ENCODE assay signal across 15 mouse cellular contexts in genomic region chr7:46556358-46557118, GRCm38 (mm10).
DNase-seq lines count a peak whose midpoint lies in the region; ATAC-seq and TF ChIP-seq lines count a peak whose summit lies in the region.
"Had no signal": no experiment of that assay in that cellular context is flagged by ENCODE, and none has a peak within 500 bp of the region (broad histone marks: within the 10 kb centered on the region; RNA-seq: fewer than 3 reads in every experiment).

No protein-coding gene starts in this region.

- no peaks in the 10 kb centered on the region for H3K27me3 ChIP-seq in embryonic facial prominence, embryonic 14.5 days (replicated peaks; ENCODE audit: control insufficient read depth, insufficient read depth, low read length)
- no peaks in the 10 kb centered on the region for H3K27me3 ChIP-seq in hindbrain, embryonic 12.5 days
- no peaks in the 10 kb centered on the region for H3K27me3 ChIP-seq in midbrain, embryonic 15.5 days (replicated peaks)
- H3K27me3 ChIP-seq: heart, embryonic 13.5 days; limb, embryonic 15.5 days had no signal

- 75% methylated on average over 13 of the region's 13 CpGs for WGBS in embryonic facial prominence, embryonic 14.5 days
- WGBS in hindbrain, embryonic 12.5 days: 53% methylated on average over 13 of the region's 13 CpGs
- WGBS in midbrain, embryonic 15.5 days: 31% methylated on average over 13 of the region's 13 CpGs

- H3K27ac ChIP-seq in embryonic facial prominence, embryonic 14.5 days (replicated peaks; ENCODE audit: low read depth, low read length): no peak overlapping the region
- peak overlapping the region; percentile 60 for H3K27ac ChIP-seq in hindbrain, embryonic 12.5 days
- H3K27ac ChIP-seq in midbrain, embryonic 15.5 days: peak overlapping the region; percentile 31
- H3K27ac ChIP-seq: heart, embryonic 13.5 days; kidney, postnatal 0 days; limb, embryonic 15.5 days had no signal

- peak; percentile 80; the same call in 1 of the 2 replicates for ATAC-seq in embryonic facial prominence, embryonic 14.5 days (ENCODE audit: low read depth)
- peak; percentile 83 for ATAC-seq in hindbrain, embryonic 12.5 days (ENCODE audit: low FRiP score)
- ATAC-seq in midbrain, embryonic 15.5 days (replicated peaks): peak; percentile 80

- no peak for TF ChIP-seq POLR2A in brain, embryonic 14.5 days (IDR thresholded peaks at IDR 0.05; ENCODE audit: borderline replicate concordance, extremely low read depth, insufficient read depth, insufficient read length, poor library complexity, severe bottlenecking)

- H3K36me3 ChIP-seq in embryonic facial prominence, embryonic 14.5 days (ENCODE audit: control insufficient read depth, insufficient read depth, low read length): no peaks in the 10 kb centered on the region
- H3K36me3 ChIP-seq in hindbrain, embryonic 12.5 days: no peaks in the 10 kb centered on the region
- no peaks in the 10 kb centered on the region for H3K36me3 ChIP-seq in midbrain, embryonic 15.5 days (replicated peaks)
- H3K36me3 ChIP-seq: heart, embryonic 13.5 days; limb, embryonic 15.5 days had no signal

- no peak overlapping the region for H3K4me2 ChIP-seq in embryonic facial prominence, embryonic 14.5 days (ENCODE audit: low read depth, low read length)
- H3K4me2 ChIP-seq in hindbrain, embryonic 12.5 days (replicated peaks): no peak overlapping the region
- H3K4me2 ChIP-seq in midbrain, embryonic 15.5 days: no peak overlapping the region
- H3K4me2 ChIP-seq: heart, embryonic 13.5 days; limb, embryonic 15.5 days; lung, embryonic 14.5 days had no signal

- no peak for TF ChIP-seq CTCF in brain, embryonic 14.5 days (IDR thresholded peaks at IDR 0.05; ENCODE audit: borderline replicate concordance, extremely low read depth, insufficient read depth, insufficient read length)

- no peaks in the 10 kb centered on the region for H3K9me3 ChIP-seq in embryonic facial prominence, embryonic 14.5 days (ENCODE audit: control insufficient read depth, low read length)
- H3K9me3 ChIP-seq in hindbrain, embryonic 12.5 days (replicated peaks): no peaks in the 10 kb centered on the region
- H3K9me3 ChIP-seq in midbrain, embryonic 15.5 days: no peaks in the 10 kb centered on the region
- H3K9me3 ChIP-seq: heart, embryonic 13.5 days; limb, embryonic 15.5 days had no signal

- H3K4me1 ChIP-seq in embryonic facial prominence, embryonic 14.5 days (ENCODE audit: control insufficient read depth, insufficient read depth, low read length): 0 out of 2 replicates have a peak, but pooled peaks cover 5% of the 10 kb centered on the region
- H3K4me1 ChIP-seq in hindbrain, embryonic 12.5 days: peaks cover 40% of the 10 kb centered on the region
- peaks cover 37% of the 10 kb centered on the region for H3K4me1 ChIP-seq in midbrain, embryonic 15.5 days
- H3K4me1 ChIP-seq: limb, embryonic 15.5 days had no signal

- H3K4me3 ChIP-seq in embryonic facial prominence, embryonic 14.5 days (ENCODE audit: low read depth, low read length): no peak overlapping the region
- no peak overlapping the region for H3K4me3 ChIP-seq in hindbrain, embryonic 12.5 days
- H3K4me3 ChIP-seq in midbrain, embryonic 15.5 days: no peak overlapping the region
- H3K4me3 ChIP-seq: heart, embryonic 13.5 days; limb, embryonic 15.5 days had no signal

- no peak overlapping the region for H3K9ac ChIP-seq in embryonic facial prominence, embryonic 14.5 days (ENCODE audit: low read depth, low read length)
- no peak overlapping the region for H3K9ac ChIP-seq in hindbrain, embryonic 12.5 days
- H3K9ac ChIP-seq in midbrain, embryonic 15.5 days: no peak overlapping the region
- H3K9ac ChIP-seq: heart, embryonic 13.5 days; limb, embryonic 15.5 days; lung, embryonic 14.5 days had no signal

- peak; percentile 94 for DNase-seq in brain, embryonic 14.5 days (ENCODE audit: low read depth)
- peak; percentile 35 for DNase-seq in embryonic facial prominence, embryonic 14.5 days (ENCODE audit: low spot score)
- DNase-seq in right cerebral cortex, postnatal 14 days: no peak
- no peak for DNase-seq in kidney, adult 11 months
- DNase-seq in gastrocnemius, postnatal 10 days: no peak
- no peak for DNase-seq in kidney, postnatal 25 days
- DNase-seq: cerebellum, adult 18-20 months; lung, embryonic 14.5 days; right cerebral cortex, postnatal 25 days; thymus, postnatal 4 days had no signal

Comparison
In these comparisons a context has a peak if more than half of its experiments do, and no peak if none do; other contexts are left out.
1. DNase-seq: peak in brain, embryonic 14.5 days (single experiment) and embryonic facial prominence, embryonic 14.5 days (single experiment); none in right cerebral cortex, postnatal 14 days (single experiment), kidney, adult 11 months (single experiment), gastrocnemius, postnatal 10 days (single experiment) and kidney, postnatal 25 days (0 of 2).
2. Peak in every context shown above with its lines, with median percentiles within 50 percentile points of each other: ATAC-seq.